Mouse (Mus musculus): Measurements from ENCODE around the gene Iqschfp. TPM values are rescaled to one million over a fixed set of nuclear protein-coding genes. Genes with fewer than 3 reads are reported as not detected.

The Iqschfp gene
- polyA plus RNA-seq, 1 experiment, result not detected

DNA sequence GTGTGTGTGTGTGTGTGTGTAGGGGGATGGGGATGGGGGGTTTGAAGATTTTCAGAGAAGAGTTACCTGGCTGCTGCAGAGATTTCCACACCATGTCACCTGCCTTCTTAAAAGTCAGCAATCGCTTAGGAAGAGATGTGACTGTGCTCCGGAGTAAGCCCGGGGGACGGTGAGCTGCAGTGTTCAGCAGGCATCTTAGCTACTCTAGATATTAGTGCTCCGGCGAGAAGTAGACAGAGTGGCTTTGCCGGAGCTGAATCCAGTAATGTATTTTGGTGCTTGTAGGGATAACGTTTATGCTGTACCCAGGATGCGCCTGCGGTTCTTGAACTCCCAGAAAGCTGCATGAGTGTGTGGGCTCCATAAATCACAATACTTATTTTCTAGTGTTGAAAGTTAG, 736 bp downstream of the Iqschfp start:
- H3K27ac ChIP-seq (ENCODE audit: insufficient read depth, low read depth, low read length), result no peak overlapping the region
- H3K4me3 ChIP-seq (ENCODE audit: insufficient read depth, low read depth, low read length), result no peak overlapping the region
- no peak for TF ChIP-seq CTCF (IDR thresholded peaks at IDR 0.05; ENCODE audit: insufficient read depth, low read depth, low read length)
- TF ChIP-seq POLR2A (IDR thresholded peaks at IDR 0.05; ENCODE audit: insufficient read depth, low read depth, low read length), result no peak
- WGBS, result 38% methylated on average over 10 of the region's 10 CpGs
- peaks cover 4% of the 10 kb centered on the region; the same call in 1 of the 2 replicates for H3K4me1 ChIP-seq (ENCODE audit: control insufficient read depth, insufficient read depth, low read length)

DNA sequence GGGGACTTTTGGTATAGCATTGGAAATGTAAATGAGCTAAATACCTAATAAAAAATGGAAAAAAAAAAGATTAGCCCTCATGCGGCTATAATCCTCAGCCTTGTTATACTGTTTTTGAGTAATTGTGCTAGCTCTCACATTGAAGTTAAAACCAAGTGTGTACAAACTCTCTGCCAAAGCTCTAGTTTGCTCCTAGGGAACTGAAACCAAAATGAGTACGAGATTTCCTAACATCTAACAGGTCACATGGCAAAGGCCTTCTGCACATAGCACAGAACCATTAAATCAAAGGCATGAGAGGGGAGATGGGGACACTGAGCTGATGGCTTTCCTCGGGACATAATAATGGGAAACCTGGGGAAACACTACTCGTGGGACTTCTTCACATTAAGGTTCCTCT, 10.5 kb downstream of the Iqschfp start:
- Histone ChIP-seq H3K27ac (ENCODE audit: insufficient read depth, low read depth, low read length) (no peak overlapping the region), H3K4me3 (ENCODE audit: insufficient read depth, low read depth, low read length) (no peak overlapping the region), H3K4me1 (ENCODE audit: control insufficient read depth, insufficient read depth, low read length) (no peaks in the 10 kb centered on the region)
- WGBS, result 89% methylated on average over 4 of the region's 4 CpGs
- TF ChIP-seq POLR2A (IDR thresholded peaks at IDR 0.05; ENCODE audit: insufficient read depth, low read depth, low read length) (no peak), CTCF (IDR thresholded peaks at IDR 0.05; ENCODE audit: insufficient read depth, low read depth, low read length) (no peak)

DNA sequence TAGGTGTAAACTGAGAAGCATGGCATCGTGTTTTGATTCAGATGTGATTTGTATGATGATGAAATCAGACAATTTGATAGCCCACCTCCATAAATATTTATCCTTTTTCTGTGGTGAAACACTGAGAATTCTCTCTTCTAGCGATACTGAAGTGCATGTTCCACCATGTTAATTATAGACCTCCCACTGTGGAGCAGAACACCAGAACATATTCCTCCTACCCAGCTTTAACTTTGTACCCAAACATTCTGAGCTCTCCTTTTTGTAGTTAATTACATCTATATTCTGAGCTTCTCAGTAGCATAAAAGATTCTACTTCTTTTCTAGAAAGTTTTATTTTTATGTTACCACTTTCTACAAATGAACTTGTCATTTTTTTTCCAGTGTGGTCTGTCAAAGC, 16.6 kb downstream of the Iqschfp start:
- H3K4me1 ChIP-seq (ENCODE audit: control insufficient read depth, insufficient read depth, low read length), result no peaks in the 10 kb centered on the region
- no peak for TF ChIP-seq CTCF (IDR thresholded peaks at IDR 0.05; ENCODE audit: insufficient read depth, low read depth, low read length)
- TF ChIP-seq POLR2A (IDR thresholded peaks at IDR 0.05; ENCODE audit: insufficient read depth, low read depth, low read length), result no peak
- no peak overlapping the region for H3K4me3 ChIP-seq (ENCODE audit: insufficient read depth, low read depth, low read length)
- H3K27ac ChIP-seq (ENCODE audit: insufficient read depth, low read depth, low read length), result no peak overlapping the region
- 28% methylated on average over 2 of the region's 2 CpGs for WGBS

DNA sequence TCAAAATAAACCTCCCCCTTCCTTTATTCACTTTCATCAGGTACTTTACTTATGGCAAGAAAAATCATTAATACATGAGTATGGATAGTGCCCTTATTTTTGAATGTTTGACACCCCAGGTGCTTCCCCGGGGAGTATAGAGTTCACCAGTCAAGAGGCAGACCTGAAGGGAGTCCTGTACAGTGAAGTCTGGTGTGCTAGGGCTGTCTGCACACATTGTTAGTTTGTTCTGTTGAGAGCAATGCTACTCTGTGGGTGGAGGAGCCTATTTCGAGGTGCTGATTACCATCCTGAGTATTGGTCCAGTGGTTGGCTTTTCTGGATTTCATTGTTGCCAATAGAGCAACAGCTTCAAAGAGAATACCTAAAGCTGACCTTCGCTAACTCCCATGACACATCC, 26.1 kb downstream of the Iqschfp start:
- TF ChIP-seq POLR2A (IDR thresholded peaks at IDR 0.05; ENCODE audit: insufficient read depth, low read depth, low read length) (no peak), CTCF (IDR thresholded peaks at IDR 0.05; ENCODE audit: insufficient read depth, low read depth, low read length) (no peak)
- no peak overlapping the region for H3K4me3 ChIP-seq (ENCODE audit: insufficient read depth, low read depth, low read length)
- no peaks in the 10 kb centered on the region for H3K4me1 ChIP-seq (ENCODE audit: control insufficient read depth, insufficient read depth, low read length)
- WGBS, result 77% methylated on average over 3 of the region's 3 CpGs
- H3K27ac ChIP-seq (ENCODE audit: insufficient read depth, low read depth, low read length), result no peak overlapping the region

DNA sequence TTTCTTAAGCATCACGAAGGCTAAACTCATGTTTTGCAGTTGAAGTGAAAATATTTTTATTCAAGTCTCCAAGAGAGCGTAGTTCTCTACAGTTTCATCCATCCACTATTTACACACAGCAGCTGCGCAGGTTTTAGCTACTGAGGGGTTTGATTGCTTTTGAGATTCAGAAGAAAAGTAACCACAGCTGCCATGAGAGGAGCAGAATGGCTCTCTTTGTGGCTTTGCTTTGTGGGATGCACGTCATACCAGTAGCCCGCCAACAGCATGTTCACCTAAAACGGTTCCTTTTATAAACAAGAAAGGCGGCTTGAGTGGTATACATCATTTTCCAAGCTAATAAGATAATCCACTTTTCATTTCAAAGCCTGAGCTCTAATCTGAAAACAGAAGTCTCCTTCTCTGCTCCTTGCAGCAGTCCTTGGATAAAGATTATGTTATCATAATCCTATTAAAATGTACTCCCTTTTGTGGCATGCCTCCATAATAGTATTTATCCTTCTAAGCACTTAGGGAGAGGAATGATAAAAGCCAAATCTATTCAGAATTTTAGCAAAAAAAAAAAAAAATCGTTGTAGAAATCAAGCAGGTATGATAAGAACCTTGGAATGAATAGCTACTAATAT, 26.7 kb downstream of the Iqschfp start:
- TF ChIP-seq CTCF (IDR thresholded peaks at IDR 0.05; ENCODE audit: insufficient read depth, low read depth, low read length) (no peak), POLR2A (IDR thresholded peaks at IDR 0.05; ENCODE audit: insufficient read depth, low read depth, low read length) (no peak)
- H3K27ac ChIP-seq (ENCODE audit: insufficient read depth, low read depth, low read length), result no peak overlapping the region
- no peak overlapping the region for H3K4me3 ChIP-seq (ENCODE audit: insufficient read depth, low read depth, low read length)
- WGBS, result 55% methylated on average over 8 of the region's 8 CpGs
- H3K4me1 ChIP-seq (ENCODE audit: control insufficient read depth, insufficient read depth, low read length), result no peaks in the 10 kb centered on the region

DNA sequence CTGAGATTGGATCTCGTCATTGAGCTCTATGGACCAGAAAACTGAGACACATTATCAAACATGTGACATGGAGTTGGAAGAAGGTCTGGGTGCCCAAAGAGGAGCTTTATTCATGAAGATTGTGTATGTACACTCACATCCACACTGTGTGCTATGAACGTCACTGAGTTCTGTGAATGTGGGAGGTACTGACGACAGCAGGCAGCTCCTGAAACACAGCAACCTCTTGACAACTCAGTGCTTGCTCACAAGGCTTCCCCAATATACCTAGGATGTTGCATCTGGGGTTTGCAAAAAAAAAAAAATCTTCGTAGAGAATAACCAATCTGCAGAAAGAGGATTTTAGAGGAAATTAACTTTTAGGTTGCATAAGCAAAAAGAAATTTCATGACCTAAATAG, 31.1 kb downstream of the Iqschfp start:
- TF ChIP-seq POLR2A (IDR thresholded peaks at IDR 0.05; ENCODE audit: insufficient read depth, low read depth, low read length) (no peak), CTCF (IDR thresholded peaks at IDR 0.05; ENCODE audit: insufficient read depth, low read depth, low read length) (no peak)
- H3K4me1 ChIP-seq (ENCODE audit: control insufficient read depth, insufficient read depth, low read length), result no peaks in the 10 kb centered on the region
- H3K27ac ChIP-seq (ENCODE audit: insufficient read depth, low read depth, low read length), result no peak overlapping the region
- 75% methylated on average over 4 of the region's 4 CpGs for WGBS
- H3K4me3 ChIP-seq (ENCODE audit: insufficient read depth, low read depth, low read length), result no peak overlapping the region

DNA sequence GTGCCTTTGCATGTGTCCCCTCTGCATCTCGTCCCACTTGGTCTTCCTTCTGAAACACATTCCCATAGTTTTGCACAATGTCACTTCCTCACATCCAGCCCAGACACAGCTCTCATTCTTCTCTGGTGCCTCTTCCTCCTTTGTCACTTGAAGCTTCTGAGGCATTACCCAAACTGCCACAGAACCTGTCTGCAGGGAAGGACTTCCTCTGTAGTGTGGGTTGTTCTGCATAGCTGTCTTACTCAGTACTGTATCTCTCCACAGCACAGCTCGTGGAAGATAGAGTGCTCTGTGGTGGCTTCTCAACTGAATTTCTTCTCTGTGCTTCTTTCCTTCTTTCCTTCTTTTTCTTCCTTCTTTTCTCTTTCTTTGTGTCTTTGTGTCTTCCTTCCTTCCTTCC, 33.4 kb downstream of the Iqschfp start:
- no peak overlapping the region for H3K4me3 ChIP-seq (ENCODE audit: insufficient read depth, low read depth, low read length)
- H3K4me1 ChIP-seq (ENCODE audit: control insufficient read depth, insufficient read depth, low read length), result 0 out of 2 replicates have a peak, but pooled peaks cover 2% of the 10 kb centered on the region
- no peak overlapping the region for H3K27ac ChIP-seq (ENCODE audit: insufficient read depth, low read depth, low read length)
- WGBS, result 82% methylated on average over 2 of the region's 2 CpGs
- TF ChIP-seq CTCF (IDR thresholded peaks at IDR 0.05; ENCODE audit: insufficient read depth, low read depth, low read length), result no peak
- no peak for TF ChIP-seq POLR2A (IDR thresholded peaks at IDR 0.05; ENCODE audit: insufficient read depth, low read depth, low read length)

DNA sequence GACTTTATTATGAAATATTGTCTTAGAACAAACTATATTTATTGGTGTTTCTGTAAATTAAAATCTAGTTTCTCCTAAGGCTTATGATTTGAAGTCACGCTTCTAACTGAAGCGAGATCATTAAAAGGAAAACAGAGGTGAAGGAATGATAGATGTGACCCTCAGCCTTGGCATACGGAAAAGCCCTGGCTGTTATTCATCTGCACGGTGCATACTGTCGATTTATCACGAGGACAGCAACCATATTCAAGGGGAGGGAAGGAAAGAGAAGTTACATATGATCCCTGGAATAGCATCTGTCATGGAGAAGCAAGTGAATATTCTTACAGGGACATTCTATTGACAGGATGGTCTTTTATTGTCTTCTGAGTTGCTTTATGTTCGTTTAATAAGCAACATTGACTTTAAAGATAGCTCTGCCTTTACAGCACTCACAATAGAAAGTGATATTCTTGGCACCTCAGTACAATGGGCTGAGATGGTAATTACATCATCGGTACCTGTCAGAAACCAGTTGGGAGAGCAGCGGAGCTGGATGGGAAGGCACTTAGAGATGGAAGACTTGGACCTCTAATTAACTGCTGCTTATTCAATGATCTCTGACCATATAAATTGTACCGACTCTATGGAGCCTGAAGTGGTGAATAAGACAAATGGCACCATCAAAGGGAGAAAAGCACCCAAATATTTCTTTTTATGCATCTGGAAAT, 38.5 kb downstream of the Iqschfp start:
- TF ChIP-seq POLR2A (IDR thresholded peaks at IDR 0.05; ENCODE audit: insufficient read depth, low read depth, low read length) (no peak), CTCF (IDR thresholded peaks at IDR 0.05; ENCODE audit: insufficient read depth, low read depth, low read length) (no peak)
- no peak overlapping the region for H3K4me3 ChIP-seq (ENCODE audit: insufficient read depth, low read depth, low read length)
- WGBS, result 82% methylated on average over 10 of the region's 10 CpGs
- no peak overlapping the region for H3K27ac ChIP-seq (ENCODE audit: insufficient read depth, low read depth, low read length)
- H3K4me1 ChIP-seq (ENCODE audit: control insufficient read depth, insufficient read depth, low read length), result 0 out of 2 replicates have a peak, but pooled peaks cover 2% of the 10 kb centered on the region

DNA sequence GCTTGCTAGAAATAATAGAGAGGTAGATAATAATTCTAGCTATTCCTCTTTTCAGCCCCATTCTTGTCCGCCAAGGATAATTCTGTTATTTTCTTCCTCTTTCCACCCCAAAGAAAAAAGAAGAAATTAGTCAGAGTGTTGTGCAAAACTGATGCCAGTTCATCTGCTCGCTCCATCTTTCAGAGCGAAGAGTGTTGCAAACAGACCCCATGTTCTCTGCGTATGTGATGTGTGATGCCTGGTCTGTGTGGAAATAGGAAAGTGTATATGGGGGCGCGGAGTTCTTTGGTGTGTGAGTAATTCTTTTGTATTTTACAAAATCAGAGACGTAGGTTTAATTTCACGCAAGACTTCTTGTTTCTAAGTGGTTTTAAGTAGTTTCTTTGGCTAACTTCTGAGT, 39.1 kb downstream of the Iqschfp start:
- Histone ChIP-seq H3K27ac (ENCODE audit: insufficient read depth, low read depth, low read length) (no peak overlapping the region), H3K4me3 (ENCODE audit: insufficient read depth, low read depth, low read length) (no peak overlapping the region), H3K4me1 (ENCODE audit: control insufficient read depth, insufficient read depth, low read length) (0 out of 2 replicates have a peak, but pooled peaks cover 2% of the 10 kb centered on the region)
- WGBS, result 74% methylated on average over 8 of the region's 8 CpGs
- TF ChIP-seq POLR2A (IDR thresholded peaks at IDR 0.05; ENCODE audit: insufficient read depth, low read depth, low read length) (no peak), CTCF (IDR thresholded peaks at IDR 0.05; ENCODE audit: insufficient read depth, low read depth, low read length) (no peak)
